Mouse (Mus musculus): ENCODE data around the gene Fam222b. TPM values are rescaled to one million over a fixed set of nuclear protein-coding genes. Genes with fewer than 3 reads are reported as not detected.
"Not testable (repeated sequence)": the region's sequence is repeated elsewhere in the genome, so short reads cannot be mapped to it uniquely, and the experiment has no call there.

The Fam222b gene
- polyA plus RNA-seq, 1 experiment from 2014 or later: 12.7 TPM

DNA sequence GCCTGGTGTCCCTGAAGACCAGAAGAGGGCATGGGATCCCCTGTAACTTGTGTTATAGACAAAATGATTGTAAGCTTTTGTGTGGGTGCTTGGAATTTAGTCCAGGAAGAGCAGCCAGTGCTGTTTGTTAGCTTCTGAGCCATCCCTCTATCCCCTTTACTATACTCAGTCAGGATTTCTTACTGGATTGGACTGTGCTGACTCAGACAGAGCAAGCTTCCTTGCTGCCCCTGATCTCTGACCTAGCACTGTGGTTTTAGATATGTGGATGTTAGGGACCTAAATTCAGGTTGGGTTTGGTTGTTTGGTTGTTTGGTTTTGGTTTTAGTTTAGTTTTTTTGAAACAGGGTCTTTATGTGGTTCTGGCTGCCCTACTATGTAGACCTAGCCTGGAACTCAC lies 24.0 kb downstream of the Fam222b start:
- ATAC-seq (ENCODE audit: insufficient number of reproducible peaks, insufficient read depth, low FRiP score, low TSS enrichment, low read depth): no peak
- Histone ChIP-seq H3K4me1 (replicated peaks) (peaks cover 19% of the 10 kb centered on the region), H3K9ac (replicated peaks) (no peak overlapping the region), H3K27ac (no peak overlapping the region), H3K9me3 (no peaks in the 10 kb centered on the region), H3K27me3 (no peaks in the 10 kb centered on the region), H3K4me2 (no peak overlapping the region), H3K4me3 (replicated peaks) (no peak overlapping the region), H3K36me3 (no peaks in the 10 kb centered on the region)

DNA sequence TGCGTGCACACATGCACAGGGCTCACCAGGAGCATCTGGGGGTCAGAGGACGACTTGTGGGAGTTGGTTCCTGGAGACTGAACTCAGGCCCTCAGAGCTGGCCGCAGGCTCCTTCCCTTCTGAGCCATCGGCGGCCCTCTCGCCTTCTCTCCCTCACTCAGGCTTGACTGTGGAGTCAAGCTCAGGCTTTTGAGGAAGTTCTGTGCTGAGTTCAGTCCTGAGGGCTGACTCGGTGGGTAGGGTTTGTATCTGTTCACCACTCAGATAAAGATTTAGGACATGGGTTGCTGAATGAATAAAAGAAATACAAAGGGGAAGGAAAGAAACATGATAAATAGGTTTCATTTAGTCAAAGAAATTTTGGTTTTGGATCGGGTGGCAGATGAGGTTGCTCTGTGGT lies 25.4 kb downstream of the Fam222b start:
- Histone ChIP-seq H3K27ac (no peak overlapping the region), H3K9ac (replicated peaks) (no peak overlapping the region), H3K36me3 (no peaks in the 10 kb centered on the region), H3K27me3 (no peaks in the 10 kb centered on the region), H3K4me1 (replicated peaks) (peaks cover 9% of the 10 kb centered on the region; the same call in 1 of the 2 replicates), H3K9me3 (no peaks in the 10 kb centered on the region), H3K4me2 (no peak overlapping the region), H3K4me3 (replicated peaks) (no peak overlapping the region)
- 82% methylated on average over 8 of the region's 8 CpGs for WGBS
- no peak for ATAC-seq (ENCODE audit: insufficient number of reproducible peaks, insufficient read depth, low FRiP score, low TSS enrichment, low read depth)

DNA sequence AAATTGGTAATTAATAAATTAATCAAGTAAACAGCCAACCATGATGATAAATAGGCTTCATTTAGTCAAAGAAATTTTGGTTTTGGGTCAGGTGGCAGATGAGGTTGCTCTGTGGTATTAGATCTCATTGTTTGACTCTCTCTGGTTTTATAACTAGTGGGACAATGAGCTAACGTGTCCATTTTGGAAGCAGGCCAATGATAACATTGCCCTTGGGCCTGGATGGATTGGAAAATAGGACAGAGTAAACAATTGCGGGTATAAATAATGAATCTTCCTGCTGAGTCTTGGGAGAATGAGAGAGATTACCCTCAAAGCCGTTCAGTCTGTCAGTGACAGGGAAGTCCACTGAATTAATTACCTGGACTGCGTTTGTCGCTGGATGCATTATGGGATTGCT lies 26.7 kb downstream of the Fam222b start:
- H3K9ac ChIP-seq (replicated peaks): no peak overlapping the region
- H3K27me3 ChIP-seq: no peaks in the 10 kb centered on the region
- no peaks in the 10 kb centered on the region for H3K9me3 ChIP-seq
- no peak overlapping the region for H3K4me3 ChIP-seq (replicated peaks)
- ATAC-seq (ENCODE audit: insufficient number of reproducible peaks, insufficient read depth, low FRiP score, low TSS enrichment, low read depth): no peak
- WGBS: 77% methylated on average over 5 of the region's 5 CpGs
- peaks cover 13% of the 10 kb centered on the region for H3K4me1 ChIP-seq (replicated peaks)
- no peak overlapping the region for H3K27ac ChIP-seq
- H3K4me2 ChIP-seq: no peak overlapping the region
- no peaks in the 10 kb centered on the region for H3K36me3 ChIP-seq

DNA sequence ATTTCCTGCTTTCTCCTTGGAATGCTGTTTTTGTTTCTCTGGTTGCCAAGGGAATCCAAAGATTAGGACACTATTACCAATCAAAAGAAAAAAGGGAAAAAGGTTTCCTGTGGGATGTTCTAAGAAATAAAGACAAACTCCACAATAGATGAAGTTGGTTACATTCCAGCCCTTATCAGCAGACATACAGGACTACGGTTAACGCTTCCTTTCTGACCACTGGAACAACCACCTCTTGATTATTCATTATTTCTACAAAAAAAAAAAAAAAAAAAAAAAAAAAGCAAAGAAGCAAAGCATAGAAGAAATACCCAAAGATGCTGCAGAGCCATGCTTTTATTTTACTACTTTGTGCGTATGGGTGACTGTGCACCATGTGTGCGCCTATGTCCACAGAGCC lies 28.4 kb downstream of the Fam222b start:
- Histone ChIP-seq H3K27me3 (no peaks in the 10 kb centered on the region), H3K9me3 (no peaks in the 10 kb centered on the region), H3K36me3 (no peaks in the 10 kb centered on the region), H3K4me1 (replicated peaks) (peaks cover 12% of the 10 kb centered on the region), H3K4me3 (replicated peaks) (no peak overlapping the region), H3K9ac (replicated peaks) (no peak overlapping the region), H3K27ac (no peak overlapping the region), H3K4me2 (no peak overlapping the region)
- no peak for ATAC-seq (ENCODE audit: insufficient number of reproducible peaks, insufficient read depth, low FRiP score, low TSS enrichment, low read depth)
- WGBS: 93% methylated on average over 4 of the region's 4 CpGs

DNA sequence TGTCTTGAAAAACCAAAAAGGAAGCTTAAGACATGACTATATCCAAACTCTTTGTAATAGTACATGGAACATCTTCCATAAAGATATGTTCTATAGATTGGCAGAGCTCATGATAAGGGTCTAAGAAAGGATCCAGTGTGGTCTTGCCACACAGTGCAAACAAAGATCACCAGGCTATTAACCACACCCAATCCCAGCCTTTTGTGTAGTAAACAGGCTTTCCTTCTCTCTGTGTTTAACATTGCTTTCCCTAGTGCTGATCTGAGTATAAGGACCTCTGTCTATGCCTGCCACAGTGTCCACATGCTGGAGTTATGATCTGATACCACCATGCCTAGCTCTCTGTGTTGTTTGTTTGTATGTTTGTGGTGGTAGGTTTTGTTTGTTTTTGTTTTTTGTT lies 29.3 kb downstream of the Fam222b start:
- no peak for ATAC-seq (ENCODE audit: insufficient number of reproducible peaks, insufficient read depth, low FRiP score, low TSS enrichment, low read depth)
- no peaks in the 10 kb centered on the region for H3K9me3 ChIP-seq
- no peak overlapping the region for H3K4me3 ChIP-seq (replicated peaks)
- no peak overlapping the region for H3K9ac ChIP-seq (replicated peaks)
- H3K4me2 ChIP-seq: no peak overlapping the region
- no peaks in the 10 kb centered on the region for H3K27me3 ChIP-seq
- no peak overlapping the region for H3K27ac ChIP-seq
- H3K36me3 ChIP-seq: no peaks in the 10 kb centered on the region
- peaks cover 12% of the 10 kb centered on the region for H3K4me1 ChIP-seq (replicated peaks)

DNA sequence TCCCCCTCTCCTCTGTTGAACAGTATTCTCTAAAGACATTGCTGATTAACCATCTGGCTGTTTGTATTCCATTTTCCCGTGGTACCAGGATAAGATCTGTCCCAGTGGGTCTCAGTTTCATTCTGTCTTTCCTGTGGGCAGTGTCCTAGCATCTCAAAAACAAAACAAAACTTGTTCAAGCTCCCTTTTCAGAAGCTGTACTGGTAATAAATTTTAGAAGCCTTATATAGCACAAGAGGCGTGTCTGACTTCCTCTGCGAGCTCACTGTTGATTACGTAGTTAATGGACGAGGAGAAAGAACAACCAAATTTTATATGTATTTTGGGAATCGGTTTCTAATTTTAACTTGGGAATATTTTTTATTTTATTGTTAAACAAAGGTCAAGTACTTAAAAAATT lies 31.2 kb downstream of the Fam222b start:
- H3K4me1 ChIP-seq (replicated peaks): peaks cover 12% of the 10 kb centered on the region
- H3K9ac ChIP-seq (replicated peaks): no peak overlapping the region
- H3K9me3 ChIP-seq: no peaks in the 10 kb centered on the region
- no peak overlapping the region for H3K4me3 ChIP-seq (replicated peaks)
- H3K27me3 ChIP-seq: no peaks in the 10 kb centered on the region
- H3K4me2 ChIP-seq: no peak overlapping the region
- 64% methylated on average over 6 of the region's 6 CpGs for WGBS
- ATAC-seq (ENCODE audit: insufficient number of reproducible peaks, insufficient read depth, low FRiP score, low TSS enrichment, low read depth): no peak
- no peak overlapping the region for H3K27ac ChIP-seq
- 0 out of 2 replicates have a peak, but pooled peaks cover 7% of the 10 kb centered on the region for H3K36me3 ChIP-seq

DNA sequence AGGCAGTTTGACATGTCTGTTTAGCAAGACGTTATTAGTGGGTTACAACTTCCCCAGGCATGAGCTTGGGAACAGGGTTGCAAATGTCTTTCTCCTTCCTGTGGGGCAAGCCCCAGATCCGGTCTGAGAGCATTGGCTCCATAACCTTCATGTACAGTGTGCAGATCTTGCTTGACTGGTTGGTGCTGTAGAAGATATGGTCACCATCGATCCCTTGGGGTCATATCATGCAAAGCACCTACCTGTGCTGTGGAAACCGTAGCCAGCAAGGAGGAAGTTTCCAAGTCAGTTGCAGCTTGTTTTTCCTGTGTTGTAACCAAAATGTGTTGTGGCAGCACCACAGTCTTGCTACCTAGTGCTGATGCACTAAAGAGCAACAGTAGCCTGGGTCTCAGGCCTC lies 32.3 kb downstream of the Fam222b start:
- Histone ChIP-seq H3K4me2 (no peak overlapping the region), H3K9ac (replicated peaks) (no peak overlapping the region), H3K36me3 (0 out of 2 replicates have a peak, but pooled peaks cover 7% of the 10 kb centered on the region), H3K4me1 (replicated peaks) (peaks cover 12% of the 10 kb centered on the region), H3K9me3 (no peaks in the 10 kb centered on the region), H3K27me3 (no peaks in the 10 kb centered on the region), H3K4me3 (replicated peaks) (no peak overlapping the region), H3K27ac (0 out of 2 replicates have a peak overlapping the region, but pooled peaks have one; percentile 12)
- WGBS: 77% methylated on average over 4 of the region's 4 CpGs
- no peak for ATAC-seq (ENCODE audit: insufficient number of reproducible peaks, insufficient read depth, low FRiP score, low TSS enrichment, low read depth)

DNA sequence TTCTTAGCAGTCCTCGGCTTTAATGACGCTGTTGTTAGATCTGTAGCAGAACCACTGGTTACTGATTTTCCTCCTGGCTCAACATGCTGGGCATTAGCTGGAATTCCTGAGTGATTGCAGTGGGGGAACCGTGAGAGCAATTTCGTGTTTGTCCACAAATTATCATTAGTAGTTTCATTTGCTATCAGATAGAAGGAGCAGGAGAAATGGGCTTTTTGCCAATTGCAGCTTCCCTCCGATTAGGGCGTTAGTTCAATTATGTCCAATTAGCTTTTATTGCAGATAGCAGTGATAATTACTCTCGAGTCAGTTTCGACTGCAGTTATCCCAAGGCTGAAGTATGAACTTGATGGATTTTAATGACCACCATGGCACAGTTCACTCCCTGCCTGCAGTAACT lies 35.0 kb downstream of the Fam222b start:
- Histone ChIP-seq H3K27ac (no peak overlapping the region), H3K4me1 (replicated peaks) (peaks cover 12% of the 10 kb centered on the region), H3K36me3 (0 out of 2 replicates have a peak, but pooled peaks cover 10% of the 10 kb centered on the region), H3K9ac (replicated peaks) (no peak overlapping the region), H3K9me3 (no peaks in the 10 kb centered on the region), H3K27me3 (no peaks in the 10 kb centered on the region), H3K4me2 (no peak overlapping the region), H3K4me3 (replicated peaks) (no peak overlapping the region)
- no peak for ATAC-seq (ENCODE audit: insufficient number of reproducible peaks, insufficient read depth, low FRiP score, low TSS enrichment, low read depth)
- WGBS: 72% methylated on average over 8 of the region's 8 CpGs

DNA sequence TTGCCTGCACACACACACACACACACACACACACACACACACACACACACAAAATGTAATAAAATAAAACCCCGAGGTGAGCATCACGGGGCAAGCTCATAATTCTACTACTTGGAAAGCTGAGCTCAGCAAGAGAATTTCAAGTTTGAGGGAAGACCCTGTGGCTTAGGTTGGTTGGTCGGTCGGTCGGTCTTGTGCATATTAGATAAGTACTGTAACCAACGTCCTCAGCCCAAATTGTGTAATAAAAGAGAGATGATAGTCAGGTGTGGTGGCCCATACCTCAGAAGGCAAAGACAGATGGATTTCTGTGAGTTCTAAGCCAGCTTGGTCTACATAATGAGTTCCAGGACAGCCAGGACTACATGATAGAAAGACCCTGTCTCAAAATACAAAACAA lies 39.5 kb downstream of the Fam222b start:
- H3K4me3 ChIP-seq (replicated peaks): no peak overlapping the region
- no peak for ATAC-seq (ENCODE audit: insufficient number of reproducible peaks, insufficient read depth, low FRiP score, low TSS enrichment, low read depth)
- no peaks in the 10 kb centered on the region for H3K9me3 ChIP-seq
- no peak overlapping the region for H3K4me2 ChIP-seq
- 0 out of 2 replicates have a peak, but pooled peaks cover 10% of the 10 kb centered on the region for H3K36me3 ChIP-seq
- H3K27ac ChIP-seq: no peak overlapping the region
- WGBS: 80% methylated on average over 6 of the region's 6 CpGs
- no peak overlapping the region for H3K9ac ChIP-seq (replicated peaks)
- no peaks in the 10 kb centered on the region for H3K27me3 ChIP-seq
- H3K4me1 ChIP-seq (replicated peaks): no peaks in the 10 kb centered on the region

DNA sequence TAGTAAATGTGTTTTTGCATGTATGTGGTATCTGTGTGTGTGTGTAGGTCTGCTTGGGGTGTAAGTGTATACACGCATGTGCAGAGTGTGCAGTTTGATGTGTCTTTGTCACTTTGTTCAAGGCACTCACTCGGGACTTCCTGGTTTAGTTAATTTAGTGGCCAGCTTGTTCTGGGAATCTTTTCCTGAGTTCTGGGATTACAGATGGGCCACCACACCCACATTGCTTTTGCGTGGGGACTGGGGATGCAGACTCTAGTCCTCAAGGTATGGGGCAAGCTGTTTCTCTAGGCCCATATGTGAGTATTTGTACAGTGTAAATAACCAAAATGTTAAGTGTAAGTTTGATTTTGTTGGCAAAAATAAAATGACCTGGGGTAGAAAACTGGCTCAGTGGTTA lies 39.9 kb downstream of the Fam222b start:
- no peak overlapping the region for H3K4me3 ChIP-seq (replicated peaks)
- H3K27ac ChIP-seq: no peak overlapping the region
- H3K4me2 ChIP-seq: no peak overlapping the region
- WGBS: 78% methylated on average over 3 of the region's 3 CpGs
- no peak for ATAC-seq (ENCODE audit: insufficient number of reproducible peaks, insufficient read depth, low FRiP score, low TSS enrichment, low read depth)
- 0 out of 2 replicates have a peak, but pooled peaks cover 6% of the 10 kb centered on the region for H3K36me3 ChIP-seq
- H3K27me3 ChIP-seq: no peaks in the 10 kb centered on the region
- H3K9ac ChIP-seq (replicated peaks): no peak overlapping the region
- H3K4me1 ChIP-seq (replicated peaks): no peaks in the 10 kb centered on the region
- H3K9me3 ChIP-seq: no peaks in the 10 kb centered on the region

DNA sequence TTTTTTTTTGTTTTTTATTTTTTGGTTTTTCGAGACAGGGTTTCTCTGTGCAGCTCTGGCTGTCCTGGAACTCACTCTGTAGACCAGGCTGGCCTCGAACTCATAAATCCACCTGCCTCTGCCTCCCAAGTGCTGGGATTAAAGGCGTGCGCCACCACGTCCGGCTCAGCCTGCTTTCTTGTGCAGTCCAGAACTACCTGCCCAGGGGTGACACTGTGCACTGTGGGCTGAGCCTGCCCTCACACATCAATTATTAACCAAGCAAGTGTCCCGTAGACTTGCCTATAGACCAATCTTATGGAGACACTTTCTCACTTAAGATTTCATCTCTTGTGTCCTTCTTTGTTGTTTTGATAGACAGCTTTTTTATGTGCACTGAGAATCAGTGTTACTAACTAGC lies 40.9 kb downstream of the Fam222b start:
- H3K27ac ChIP-seq; H3K4me3 ChIP-seq (replicated peaks); H3K4me2 ChIP-seq; ATAC-seq (ENCODE audit: insufficient number of reproducible peaks, insufficient read depth, low FRiP score, low TSS enrichment, low read depth); H3K9me3 ChIP-seq; H3K4me1 ChIP-seq (replicated peaks); H3K9ac ChIP-seq (replicated peaks); H3K36me3 ChIP-seq; H3K27me3 ChIP-seq: not testable (repeated sequence)
- WGBS: 91% methylated on average over 7 of the region's 7 CpGs

DNA sequence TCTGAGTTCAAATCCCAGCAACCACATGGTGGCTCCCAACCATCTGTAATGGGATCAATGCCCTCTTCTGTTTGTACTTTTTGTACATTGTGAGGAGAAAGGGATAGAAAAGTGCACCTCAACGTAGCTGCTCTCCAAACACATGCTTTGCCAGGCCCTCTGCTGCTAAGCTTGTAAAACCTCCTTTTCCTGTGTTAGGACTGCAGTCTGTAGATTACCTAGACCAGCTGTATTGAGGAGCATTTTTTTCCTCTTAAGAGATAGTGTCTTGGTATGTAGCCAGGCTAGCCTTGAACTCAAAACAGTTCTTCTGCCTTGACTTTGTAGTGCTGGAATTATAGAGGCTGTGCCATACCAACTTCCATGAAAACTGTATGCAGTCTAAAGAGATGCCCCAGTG lies 41.7 kb downstream of the Fam222b start:
- Histone ChIP-seq H3K9ac (replicated peaks) (no peak overlapping the region), H3K4me2 (no peak overlapping the region), H3K9me3 (no peaks in the 10 kb centered on the region), H3K4me1 (replicated peaks) (no peaks in the 10 kb centered on the region), H3K27me3 (no peaks in the 10 kb centered on the region), H3K4me3 (replicated peaks) (no peak overlapping the region), H3K27ac (no peak overlapping the region), H3K36me3 (0 out of 2 replicates have a peak, but pooled peaks cover 3% of the 10 kb centered on the region)
- 83% methylated on average over 1 of the region's 1 CpGs for WGBS
- ATAC-seq (ENCODE audit: insufficient number of reproducible peaks, insufficient read depth, low FRiP score, low TSS enrichment, low read depth): no peak
